Mouse (Mus musculus) left cerebral cortex, adult 18-20 months (tissue): ENCODE measurements around the gene Bcl9l. TPM values are rescaled to one million over a fixed set of nuclear protein-coding genes. Genes with fewer than 3 reads are reported as not detected.

Experiments
- DNase-seq, 2 experiments: peaks; one replicate each; pipeline ENCODE4 v3.0.0; 2021 to 2022; ENCODE audit warnings: low spot score in 2 of 2, mixed read lengths in 1 of 2
- total RNA-seq, 2 experiments: library from RNA; stranded (reverse); gene quantifications; 2 replicates each; pipeline ENCODE4 v1.2.3; 2021

Bcl9l gene
- total RNA-seq, 2 experiments from 2014 or later, result 59.1 to 62.5 TPM

DNA sequence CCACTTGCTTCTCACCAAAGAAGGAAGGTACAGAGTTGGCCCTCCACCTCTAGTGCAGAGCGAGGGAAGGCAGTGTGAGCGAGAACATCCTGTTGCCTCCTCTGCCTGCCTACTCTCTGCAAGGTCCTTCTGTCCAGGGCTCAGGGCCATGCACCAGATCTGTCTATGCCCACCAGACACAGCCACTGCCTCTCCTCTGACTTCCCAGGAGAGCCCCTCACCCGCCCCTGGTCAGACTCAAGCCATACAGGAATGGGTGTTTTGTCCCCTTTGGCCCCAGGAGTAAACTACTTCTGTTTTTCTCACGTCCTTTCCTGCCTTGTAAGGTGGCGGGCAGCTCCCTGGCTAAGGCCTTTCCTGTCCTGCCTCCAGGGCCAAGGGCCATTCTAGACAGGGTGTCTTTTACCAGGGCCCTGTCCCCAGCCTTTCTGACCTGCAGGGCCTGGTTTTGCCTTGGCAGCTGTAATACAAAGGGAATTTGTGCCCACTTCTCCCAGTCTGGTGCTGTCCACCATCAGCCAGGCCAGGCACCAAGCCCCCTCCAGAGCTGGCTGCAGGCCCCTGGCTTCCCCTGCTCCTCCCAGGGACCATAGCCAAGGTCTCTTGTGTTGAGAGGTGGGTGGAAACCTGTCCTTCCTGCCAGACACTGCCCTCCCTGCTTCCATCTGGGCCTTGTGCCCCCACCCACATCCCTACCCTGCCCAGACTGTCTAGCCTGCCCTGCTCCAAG, 28.4 kb downstream of the Bcl9l start:
- DNase-seq, result no peak

DNA sequence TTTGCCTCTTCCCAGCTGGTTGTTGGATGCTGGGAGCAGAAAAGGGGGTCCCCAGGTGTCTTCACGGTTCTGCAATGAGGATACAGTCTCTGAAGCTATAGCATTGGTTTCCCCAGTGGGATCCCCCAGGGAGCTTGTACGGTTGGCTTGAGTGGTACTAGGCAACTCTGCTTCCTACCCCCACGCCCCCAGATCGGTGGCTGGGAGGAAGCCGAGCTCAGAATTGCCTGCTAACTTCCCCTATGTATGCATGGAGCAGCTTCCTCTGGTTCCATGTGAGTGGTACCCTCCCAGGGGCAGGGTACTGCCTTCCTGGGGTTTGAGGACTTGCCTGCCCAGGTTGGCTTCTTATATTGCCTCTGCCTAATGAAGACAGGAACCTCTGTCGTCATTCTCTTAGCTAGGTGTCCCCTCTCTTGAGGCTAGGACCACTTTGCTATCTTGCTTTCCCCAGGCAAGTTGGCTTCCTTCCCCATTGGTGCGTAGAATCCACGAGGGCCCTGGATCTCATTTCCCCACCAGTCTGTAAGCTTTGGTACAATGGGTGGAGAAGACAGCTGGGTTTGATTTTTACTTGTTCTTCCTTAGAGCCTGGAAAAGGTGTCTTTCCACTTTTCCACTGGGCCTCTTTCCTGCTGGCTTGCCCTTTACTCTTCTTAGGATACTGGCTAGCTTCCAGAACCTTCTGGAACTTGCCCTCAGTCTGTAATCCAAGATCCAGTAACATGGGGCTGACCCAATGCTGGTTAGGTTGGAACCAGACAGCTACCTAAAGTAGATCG, 29.5 kb downstream of the Bcl9l start:
- no peak for DNase-seq

DNA sequence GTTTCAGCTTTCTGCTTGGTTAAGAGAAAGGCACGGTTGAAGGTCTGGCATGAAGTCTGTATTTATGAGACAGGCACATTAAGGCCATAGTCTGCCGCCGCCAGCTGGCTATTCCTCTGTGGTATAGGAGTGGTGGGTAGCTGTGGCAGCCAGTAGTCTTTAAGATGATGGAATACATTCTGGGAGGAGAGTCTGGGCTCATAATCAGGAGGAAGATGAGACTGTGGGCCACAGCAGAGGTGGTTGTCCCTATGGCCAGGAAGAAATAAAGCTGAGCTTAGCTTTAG, 30.0 kb downstream of the Bcl9l start:
- no peak for DNase-seq

DNA sequence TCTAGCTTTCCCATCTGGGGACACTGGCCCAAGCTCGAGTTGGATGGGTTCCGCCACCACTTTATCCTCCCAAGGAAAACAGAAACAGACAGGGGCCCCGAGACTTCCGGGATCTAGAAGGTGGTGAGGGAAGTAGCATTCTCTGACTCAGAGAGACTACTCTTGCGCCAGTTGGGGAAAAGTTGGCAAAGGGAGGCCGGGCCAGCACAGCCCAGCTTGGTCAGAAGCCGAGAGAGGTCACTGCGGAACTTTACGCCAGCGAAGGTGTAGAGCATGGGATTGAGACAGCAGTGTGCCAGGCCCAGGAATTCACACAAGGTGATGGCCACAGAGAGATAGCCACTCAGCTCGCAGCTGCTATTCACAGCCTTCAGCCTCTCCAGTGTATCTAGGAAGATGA, 30.5 kb downstream of the Bcl9l start:
- no peak for DNase-seq

DNA sequence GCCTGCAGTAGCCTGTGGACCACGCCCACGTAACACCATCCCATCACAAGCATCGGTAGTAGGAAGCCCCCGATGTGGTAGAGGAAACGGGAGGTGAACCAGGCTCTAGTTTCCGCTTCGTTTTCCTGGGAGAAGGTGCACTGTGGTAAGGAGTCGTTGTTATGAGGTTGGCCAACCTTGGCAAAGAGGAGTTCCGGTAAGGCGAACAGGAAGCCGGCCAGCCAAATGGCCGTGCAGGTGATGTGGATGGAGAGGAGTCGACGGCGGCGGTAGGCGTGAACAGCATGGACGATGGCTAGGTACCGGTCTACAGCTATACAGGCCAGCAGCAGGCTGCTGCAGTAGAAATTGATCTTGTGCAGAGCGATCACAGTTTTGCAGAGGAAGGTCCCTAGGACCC, 31.0 kb downstream of the Bcl9l start:
- no peak for DNase-seq

DNA sequence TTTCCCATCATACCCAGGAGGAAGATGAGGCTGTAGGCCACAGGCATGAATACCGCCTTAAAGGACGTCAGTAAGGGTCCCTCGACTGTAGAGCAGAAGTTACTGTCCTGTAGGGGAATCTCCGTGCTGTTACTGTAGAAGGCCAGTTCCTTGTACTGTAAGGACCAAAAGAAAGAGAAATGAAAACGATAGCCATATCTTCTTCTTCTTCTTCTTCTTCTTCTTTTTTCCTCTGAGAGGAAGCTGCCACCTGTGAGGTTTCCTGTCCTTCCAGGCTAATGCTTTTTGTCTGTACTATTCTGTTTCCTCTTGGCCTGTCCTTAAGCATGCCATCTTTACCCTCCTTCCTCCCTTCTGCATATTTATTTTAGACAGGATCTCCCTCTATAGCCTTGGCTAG, 31.5 kb downstream of the Bcl9l start:
- no peak for DNase-seq

DNA sequence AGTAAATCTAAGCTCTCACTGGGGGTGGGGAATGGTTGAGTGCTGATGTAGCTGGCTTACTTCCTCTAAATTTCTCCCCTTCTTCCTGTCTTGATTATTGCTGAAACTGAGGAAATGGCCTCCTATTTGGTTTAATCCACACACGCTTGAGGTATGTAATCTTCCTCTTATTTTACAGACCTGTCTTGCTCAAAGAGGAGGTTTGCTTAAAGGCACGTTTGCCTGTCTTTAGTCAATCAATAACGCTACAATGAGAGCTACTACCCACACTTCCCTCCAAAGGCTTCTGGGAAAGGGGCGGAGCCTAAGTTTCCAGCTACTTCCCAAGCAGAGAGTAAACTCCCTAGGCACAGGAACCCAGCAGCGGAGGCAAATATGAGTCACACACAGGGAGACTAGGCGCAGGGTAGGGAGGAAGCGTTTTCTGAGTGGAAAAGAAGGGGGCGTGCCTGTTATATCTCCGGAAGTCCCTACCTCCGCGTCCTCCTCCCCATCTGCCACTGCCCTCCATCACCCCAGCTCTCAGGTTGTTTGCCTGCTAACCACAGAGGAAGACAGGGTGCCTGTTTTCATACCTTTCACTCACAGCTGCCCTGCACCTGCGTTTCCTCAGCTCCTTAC, 32.6 kb downstream of the Bcl9l start:
- DNase-seq, result peak in 1 of 2 experiments; percentile 43

DNA sequence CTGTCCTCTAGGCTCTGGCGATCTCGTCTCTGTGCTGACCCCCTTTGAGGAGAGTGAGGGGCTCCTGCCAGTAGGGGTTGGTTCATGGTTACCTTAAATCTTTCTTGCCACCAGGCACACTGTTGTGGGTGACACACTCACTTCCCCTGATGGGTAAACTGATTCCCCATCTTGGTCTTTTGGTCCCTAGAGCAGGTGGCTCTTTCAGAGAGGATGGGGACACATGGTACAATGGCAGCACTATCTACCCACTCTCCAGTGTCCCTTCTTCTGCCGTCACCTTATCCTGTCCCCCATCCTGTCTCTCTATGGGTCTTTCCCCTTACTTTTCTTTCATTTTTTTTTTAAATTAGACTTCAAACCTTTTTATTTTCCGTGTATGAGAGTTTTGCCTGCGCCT, 33.3 kb downstream of the Bcl9l start:
- no peak for DNase-seq

DNA sequence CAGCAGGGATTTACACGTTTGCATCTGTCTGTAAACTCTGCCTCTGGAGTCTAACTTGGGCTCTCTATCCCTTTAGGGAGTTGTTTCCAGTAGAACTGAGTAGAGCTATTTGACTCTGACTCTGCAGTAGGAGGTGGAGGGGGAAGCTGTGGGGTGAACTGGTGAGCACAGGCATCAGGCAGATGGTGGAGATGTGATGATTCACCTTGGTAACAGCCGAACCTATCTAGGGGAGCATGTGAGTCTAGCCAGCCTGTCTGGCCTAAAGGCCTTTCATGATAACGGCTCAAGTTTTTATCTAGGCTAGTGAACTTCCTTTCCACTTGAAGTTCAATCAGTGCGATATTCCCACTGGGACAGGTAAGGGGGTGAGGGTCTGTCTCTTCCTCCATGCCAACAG, 34.7 kb downstream of the Bcl9l start:
- no peak for DNase-seq

DNA sequence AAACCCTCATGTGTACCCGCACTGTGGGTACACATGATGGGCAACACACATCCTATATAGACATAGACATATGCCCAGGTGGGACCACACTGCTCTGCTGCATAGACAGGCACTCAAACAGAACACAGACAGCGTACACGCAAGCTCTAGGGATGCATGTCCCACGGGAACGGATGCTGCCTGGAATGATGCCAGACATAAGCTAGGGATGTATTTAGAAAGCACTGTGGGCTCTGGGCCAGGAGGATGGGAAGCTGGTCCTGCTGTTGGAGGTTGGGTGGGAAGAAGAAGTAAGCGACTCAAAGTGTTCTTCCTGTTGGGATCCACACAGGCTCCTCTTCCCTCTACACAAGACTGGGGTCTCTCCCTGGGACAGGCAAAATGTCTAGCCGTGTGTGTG, 35.4 kb downstream of the Bcl9l start:
- peak in 1 of 2 experiments; percentile 44 for DNase-seq

DNA sequence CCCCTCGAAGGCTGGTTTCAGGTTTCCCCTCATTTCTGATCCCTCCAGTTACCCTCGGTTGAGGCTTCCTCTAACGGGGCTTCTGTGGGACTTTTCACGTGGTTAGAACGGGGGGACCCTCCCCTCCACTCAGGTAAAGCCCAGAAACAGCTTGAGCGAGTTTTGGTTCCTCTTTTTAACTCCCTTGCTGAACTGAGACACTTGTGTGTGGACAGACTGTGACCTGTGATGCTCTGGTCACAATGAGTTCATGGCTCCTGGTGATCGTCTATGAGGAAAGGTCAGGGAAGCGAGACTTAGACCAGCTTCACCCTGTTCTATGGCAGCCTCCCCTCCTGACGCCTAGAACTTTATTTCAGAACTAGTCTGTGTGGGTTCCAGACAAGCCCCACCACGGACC, 39.3 kb downstream of the Bcl9l start:
- DNase-seq, result no peak

DNA sequence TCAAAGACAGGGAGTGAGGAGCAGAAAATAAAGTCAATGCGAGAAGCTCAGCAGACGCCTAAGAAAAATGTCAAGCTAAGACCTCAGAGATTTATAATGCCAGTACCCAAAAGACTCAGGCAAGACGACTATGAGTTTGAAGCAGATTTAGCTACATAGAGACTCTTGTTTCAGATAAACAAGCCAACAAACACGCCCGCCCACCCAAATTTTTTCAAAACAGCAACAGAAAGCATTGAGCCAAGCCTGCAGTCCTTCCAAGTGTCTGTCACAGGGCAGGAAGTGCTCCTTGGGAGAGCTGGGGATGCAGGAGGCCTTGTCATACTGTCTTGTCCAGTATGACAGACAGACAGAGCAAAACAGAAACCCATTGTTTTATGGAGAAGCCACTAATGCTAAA, 41.1 kb downstream of the Bcl9l start:
- DNase-seq, result no peak

DNA sequence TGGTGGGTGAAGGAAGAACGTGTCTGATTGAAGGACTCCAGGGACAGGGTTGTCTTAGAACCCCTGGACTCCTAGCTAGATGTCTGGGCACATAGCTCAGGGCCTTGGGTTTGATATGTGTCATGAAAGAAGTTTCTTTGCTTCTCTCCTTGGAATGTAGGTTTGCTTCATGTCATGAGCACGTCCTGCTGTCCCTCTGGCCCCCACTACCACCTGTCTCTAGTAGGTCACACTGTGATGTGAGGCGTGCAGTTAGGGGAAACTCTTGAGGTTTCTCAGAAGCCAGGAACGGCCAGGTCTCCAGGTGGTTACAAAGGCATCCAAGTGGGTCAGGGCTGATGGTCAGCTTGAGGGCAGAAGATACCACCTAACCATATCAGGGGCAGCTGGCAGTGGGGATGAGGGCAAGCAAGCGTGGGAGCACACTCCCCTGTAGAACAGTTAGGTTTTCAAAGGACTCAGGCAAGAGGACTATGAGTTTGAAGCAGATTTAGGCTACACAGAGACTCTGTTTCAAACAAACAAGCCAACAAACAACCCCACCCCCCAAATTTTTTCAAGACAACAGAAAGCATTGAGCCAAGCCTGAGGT, 41.7 kb downstream of the Bcl9l start:
- DNase-seq, result no peak

DNA sequence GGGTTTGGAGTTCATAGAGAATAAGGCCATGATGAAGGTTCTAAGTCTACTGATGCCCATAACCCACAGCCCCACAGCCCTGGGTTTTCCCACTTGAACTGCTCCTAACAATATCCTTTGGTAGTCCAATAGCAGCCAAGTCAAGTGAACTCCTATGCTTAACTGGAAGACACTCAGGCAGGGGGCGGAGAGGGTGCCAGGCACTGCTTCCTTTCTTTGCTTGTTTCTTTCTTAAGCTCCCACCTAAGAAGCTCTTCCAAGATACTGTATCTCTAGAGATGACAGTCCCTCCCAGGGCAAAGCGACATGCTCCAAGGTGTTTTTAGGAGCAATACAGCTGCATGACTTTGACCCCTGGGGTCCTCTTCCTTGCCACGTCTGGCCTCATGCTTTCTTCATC, 42.4 kb downstream of the Bcl9l start:
- DNase-seq, result no peak

DNA sequence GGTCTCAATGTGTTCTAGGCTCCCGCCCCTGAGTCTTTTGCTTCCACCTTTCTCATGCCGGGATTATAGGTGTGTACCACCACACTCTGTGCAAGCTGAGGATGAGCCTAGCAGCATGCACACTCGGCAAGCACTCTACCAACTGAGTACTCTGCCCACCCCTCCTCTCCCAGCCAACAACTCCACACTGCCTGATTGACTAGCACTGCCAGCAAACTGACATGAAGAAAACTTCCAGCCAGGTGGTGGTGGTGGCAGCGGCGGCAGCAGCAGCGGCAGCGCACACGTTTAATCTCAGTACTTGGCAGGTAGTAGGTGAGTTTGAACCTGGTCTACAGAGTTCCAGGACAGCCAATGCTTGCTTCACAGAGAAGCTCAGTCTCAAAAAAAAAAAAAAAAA, 43.0 kb downstream of the Bcl9l start:
- no peak for DNase-seq

DNA sequence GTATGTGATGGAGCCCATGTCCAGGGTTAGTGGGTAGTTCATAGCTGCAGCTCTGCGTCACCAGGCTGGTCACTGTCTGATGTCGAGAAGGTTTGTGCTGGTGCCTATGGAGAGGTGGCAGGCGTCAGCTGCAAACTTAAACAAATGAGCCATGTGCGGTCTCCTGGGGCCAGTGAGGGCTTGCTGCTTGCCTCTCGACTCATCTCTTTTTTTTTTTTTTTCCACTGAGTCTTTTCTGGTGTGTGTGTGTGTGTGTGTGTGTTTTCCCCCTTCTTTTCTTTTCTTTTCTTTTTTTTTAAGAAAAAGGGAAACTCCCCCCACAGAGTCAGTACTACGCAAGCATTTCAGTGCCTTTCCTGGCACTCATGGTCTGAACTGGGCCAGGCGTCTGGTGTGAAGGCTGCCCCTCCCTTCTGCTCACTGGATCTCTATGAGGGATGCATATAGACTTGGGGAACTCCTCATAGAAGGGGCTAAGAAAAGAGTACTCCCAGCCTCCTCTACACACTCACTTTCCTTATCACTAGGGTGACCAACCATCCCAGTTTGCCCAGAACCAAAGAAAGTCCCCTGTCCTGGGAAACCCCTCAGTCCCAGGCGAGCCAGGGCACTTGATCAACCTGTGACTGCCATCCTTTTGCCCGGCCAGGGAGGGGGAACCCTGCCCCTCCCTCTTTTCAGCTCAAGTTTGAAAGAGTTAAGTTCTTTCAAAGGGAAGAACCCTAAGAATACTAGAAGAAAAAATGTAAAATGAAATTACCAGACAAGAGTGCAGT, 43.9 kb downstream of the Bcl9l start:
- no peak for DNase-seq

DNA sequence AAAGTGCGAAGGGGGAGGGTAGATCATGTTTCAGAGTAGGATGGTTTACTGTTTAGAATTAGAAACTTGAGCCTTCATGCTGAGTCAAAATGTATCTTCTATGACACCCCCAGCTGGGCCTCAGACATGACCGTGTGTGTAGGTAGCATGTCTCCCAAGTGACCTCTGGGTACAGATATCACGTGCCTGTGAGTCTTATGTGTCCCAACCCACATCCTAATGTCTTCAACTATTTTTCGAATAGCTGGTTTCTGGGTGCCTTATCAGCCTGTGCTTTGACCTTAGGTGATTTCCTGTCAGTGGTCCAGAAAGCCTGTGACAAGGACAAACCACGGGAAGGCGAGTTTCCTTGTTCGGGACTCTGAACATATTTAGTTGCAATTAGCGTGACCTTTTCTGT, 45.7 kb downstream of the Bcl9l start:
- no peak for DNase-seq

DNA sequence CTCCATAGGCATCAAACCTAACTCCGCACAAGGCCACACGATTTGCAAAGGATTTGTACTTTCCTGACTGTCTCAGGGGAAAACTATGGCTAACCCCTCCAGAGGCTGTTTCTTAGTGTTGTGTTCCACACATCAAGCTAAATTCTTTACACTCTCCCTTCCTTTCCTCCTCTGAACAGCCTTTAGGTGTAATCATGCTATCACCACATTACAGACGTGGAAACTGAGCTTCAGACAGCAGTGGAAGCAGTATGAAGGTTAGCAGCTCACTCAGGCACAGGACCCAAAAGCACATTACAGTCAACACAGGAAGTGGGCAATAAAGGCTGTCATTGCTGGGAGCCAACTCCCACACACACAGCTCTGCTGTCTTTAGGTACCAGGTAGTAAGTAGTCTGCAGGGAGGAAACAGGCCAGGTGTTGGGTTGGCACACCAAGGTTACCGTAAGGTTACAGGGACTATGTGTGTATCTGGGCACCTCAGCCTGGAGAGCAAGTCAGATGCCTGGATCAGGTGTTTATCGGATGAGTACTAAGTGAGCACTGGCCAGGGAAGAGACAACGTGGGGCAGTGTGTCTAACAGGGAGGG, 50.5 kb downstream of the Bcl9l start:
- no peak for DNase-seq

DNA sequence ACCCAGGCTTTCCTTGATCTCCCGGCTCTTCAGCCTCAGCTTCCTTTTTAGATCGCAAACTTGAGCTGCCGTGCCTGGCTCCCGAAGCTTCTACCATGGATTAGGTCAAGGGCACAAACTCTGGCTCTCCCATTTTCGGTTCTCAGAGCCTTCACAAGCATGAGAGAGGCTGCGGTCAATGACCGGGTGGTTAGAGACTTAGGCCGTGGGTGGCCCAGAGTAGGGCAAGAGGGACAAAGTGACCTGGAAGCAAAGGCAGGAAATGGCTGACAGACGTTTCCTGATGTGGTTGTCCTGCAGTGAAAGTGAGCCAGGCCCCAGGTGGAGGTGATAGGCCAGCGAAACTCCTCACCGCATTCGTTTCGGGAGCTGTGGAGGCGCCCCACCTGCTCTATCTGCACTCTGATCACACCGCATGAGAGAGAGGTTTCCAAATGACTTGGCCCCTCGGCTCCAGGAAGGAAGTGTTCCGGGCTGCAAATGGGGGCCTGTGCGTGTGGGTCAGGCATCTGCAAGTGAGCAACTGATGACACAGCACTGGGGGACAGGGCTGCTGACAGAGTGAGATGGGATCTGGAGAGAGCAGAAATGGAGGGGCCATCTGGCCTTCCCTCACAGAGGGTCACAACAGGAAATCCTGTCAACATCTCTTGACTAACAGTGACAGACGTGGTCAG, 55.1 kb downstream of the Bcl9l start:
- no peak for DNase-seq

DNA sequence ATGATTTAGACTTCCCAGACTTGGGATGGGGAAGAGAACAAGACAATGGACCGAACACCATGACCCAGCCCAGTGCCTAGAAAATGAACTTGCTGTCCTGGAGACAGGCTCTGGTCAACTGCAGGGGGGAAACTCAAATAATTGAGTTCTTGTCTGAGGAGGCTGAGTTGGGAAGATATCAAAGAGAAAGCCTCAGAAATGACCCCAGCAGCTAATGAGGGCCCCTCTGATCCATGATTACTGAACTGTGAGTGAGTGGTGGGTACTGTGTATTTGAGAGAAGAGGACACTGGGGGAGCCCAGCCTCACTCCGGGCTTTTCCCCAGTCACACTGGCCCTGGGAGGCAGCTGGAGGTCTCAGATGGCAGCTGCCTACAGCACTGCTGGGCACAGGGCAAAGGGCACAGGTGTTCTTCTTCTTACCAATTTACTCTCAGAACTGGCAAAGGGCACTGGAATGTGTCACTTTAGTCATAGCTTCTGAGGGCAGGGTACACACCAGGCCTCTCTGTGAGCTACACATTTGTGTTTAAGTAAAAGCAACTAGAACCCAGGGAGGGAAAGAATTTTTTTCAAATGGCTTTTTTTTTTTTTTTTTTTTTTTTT, 57.3 kb downstream of the Bcl9l start:
- no peak for DNase-seq
